ENCODE assay signal across 10 mouse cellular contexts in genomic region chr17:31879406-31879805, GRCm38 (mm10).
"Had no signal": no experiment of that assay in that cellular context is flagged by ENCODE, and none has a peak within 500 bp of the region (broad histone marks: within the 10 kb centered on the region; RNA-seq: fewer than 3 reads in every experiment).

No protein-coding gene starts in this region.

- H3K4me3 ChIP-seq: kidney, embryonic 15.5 days; limb, embryonic 15.5 days; liver, embryonic 13.5 days; midbrain, embryonic 13.5 days; stomach, embryonic 15.5 days had no signal

- DNase-seq: kidney, adult 2 months; layer of hippocampus, adult 9-11 months; layer of hippocampus, postnatal 36 days; liver, embryonic 13.5 days; lung, postnatal 36 days; thymus, postnatal 14 days had no signal

- H3K27ac ChIP-seq: kidney, embryonic 15.5 days; limb, embryonic 15.5 days; liver, embryonic 13.5 days; midbrain, embryonic 13.5 days; stomach, embryonic 15.5 days had no signal
